Mouse (Mus musculus) megakaryocyte, adult 5-6 weeks (primary cell): Measurements from ENCODE around the gene Phf24. TPM values are rescaled to one million over a fixed set of nuclear protein-coding genes. Genes with fewer than 3 reads are reported as not detected.

Experiments used
- ATAC-seq: 2 replicates; pipeline ENCODE4 v1.8.0; 2016; ENCODE audit warnings: mild to moderate bottlenecking, inconsistent platforms; ENCODE audit not compliant: poor library complexity, severe bottlenecking
- total RNA-seq, 2 experiments: library from RNA; stranded (forward) in 1 of 2; stranded (reverse) in 1 of 2; fragments of 153-499, 151-499 nt in 1 of 2; fragments of 221-1000, 200-1000 nt in 1 of 2; gene quantifications; 2 replicates each; pipeline versions ENCODE4 v1.2.3 to v1.2.4; 2015 to 2017

Gene Phf24
- total RNA-seq, 2 experiments from 2014 or later: not detected

GRCm38 (mm10) chr4:42904966-42905365 is 11.5 kb upstream of the Phf24 start:
- no peak for ATAC-seq

DNA sequence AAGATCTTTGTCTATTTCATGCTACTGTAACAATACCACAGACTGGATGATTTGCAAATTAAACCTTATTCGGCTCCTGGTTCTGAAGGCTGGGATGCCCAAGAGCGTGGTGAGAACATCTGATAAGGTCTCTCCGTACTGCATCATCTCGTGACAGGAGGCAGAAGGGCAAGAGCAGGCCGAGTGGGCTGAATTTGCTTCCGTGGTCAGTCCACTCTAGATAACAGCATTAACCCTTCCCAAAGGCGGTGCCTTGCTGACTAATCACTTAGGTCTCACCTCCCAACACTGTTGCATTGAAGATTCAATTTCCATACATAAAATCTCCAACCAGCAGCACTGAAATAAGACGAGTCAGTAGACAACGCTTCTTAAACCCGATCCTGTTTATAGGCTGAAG is 3.1 kb upstream of the Phf24 start:
- ATAC-seq: no peak

DNA sequence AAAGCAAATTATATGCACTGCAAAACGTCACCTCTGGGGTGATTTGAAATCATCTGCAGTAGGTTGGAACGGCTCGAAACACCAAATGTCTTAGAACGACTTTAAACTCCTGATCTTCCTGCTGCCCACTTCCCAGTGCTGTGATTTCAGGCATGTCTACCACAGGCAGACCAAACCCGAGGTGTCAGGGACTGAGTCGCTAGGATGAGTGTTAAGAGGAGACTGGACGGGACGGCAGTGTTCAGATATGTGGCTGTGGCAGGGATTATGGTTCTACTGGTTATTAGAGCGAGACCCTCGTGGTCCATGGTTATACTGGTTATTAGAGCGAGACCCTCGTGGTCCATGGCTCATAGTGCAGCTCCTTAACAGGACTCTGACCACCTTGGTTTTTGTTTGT is 1.1 kb upstream of the Phf24 start:
- no peak for ATAC-seq

- no peak for ATAC-seq
These were observed 494 bp upstream of the Phf24 start for GRCm38 (mm10) chr4:42915966-42916365.

DNA sequence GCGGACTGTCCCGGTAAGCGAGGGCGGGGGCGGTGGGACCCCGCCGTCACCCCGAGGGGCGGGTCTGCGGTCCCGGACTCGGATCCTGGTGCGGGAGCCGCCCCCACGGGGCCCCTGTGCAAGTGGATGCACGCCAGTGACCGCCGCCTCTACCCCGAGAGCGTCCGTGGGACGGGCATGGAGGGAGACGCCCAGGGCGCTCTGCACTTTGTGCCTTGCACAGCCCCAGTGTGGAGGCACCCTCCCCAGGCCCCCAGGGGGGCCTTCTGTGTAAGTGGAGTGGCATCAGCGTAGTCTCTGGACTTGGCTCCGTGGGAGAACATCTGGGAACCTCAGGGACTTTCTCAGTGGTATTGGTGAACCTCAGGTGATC is 928 bp downstream of the Phf24 start:
- ATAC-seq: no peak

GRCm38 (mm10) chr4:42920726-42921125 is 4.3 kb downstream of the Phf24 start:
- ATAC-seq: no peak

GRCm38 (mm10) chr4:42921536-42921935 is 5.1 kb downstream of the Phf24 start:
- ATAC-seq: no peak

DNA sequence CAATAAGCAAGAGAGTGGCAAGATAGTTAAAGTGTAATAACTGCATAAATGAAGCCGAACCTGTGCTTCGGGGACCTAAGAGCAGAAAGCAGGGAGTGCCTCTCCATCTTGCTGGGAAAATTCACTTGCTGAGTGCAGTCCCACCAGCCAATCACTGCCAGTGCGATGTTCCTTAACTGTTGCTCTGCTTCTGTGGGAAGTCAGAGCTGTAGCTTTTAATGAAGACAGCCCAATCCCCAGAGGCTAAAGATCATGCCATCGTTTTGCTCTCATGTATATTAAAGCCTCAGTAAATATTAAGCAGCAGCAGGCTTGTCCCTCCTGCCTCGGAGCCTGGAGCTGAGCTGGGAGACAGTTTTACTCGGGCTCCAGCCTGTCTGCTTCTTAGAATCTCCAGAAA is 5.6 kb downstream of the Phf24 start:
- no peak for ATAC-seq

- no peak for ATAC-seq
These were observed 6.0 kb downstream of the Phf24 start for GRCm38 (mm10) chr4:42922461-42922860.

DNA sequence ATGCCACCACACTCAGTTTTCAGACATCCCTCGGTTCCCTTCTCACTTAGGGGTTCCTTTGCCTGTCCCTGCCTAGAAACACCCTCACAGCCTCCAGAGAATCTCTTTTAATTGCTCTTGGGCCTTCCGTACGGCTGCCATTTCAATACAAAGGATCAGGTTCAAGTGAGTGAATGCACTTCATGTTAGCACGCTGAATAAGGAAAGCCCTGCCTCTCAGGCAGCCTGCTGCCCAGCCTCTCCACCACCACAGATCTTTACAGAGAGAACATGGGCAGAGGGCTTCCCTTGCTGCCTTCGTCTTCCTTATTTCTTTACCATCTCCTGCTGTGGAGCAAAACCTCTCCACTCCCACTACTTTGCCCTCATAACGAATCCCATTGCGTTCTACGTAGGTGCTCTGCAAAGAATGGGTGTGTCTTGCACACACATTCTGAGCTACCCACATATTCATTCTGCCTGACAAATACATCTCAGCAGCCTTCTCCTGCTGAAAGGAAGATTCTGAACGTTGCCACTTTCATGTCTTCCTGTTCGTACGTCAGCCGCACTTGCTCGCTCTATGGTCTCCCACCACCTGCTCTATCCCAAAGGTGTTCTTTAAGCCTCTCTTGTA is 7.7 kb downstream of the Phf24 start:
- ATAC-seq: no peak

DNA sequence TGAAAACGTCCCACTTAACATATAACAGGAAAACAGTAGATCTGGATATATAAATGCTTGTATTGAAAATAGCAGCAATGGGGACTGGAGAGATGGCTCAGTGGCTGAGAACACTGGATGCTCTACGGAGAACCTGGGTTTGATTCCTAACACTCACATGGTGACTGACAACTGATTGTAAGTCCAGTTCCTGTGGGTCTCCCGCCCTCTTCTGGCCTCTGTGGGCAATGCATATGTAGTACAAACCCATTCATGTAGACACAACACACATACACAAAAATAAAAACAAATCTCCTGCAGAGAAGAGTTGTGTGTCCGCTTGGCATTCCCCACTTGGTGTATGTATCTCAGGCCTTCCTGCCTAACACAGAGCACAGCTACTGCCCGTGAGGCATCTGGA is 11.7 kb downstream of the Phf24 start:
- no peak for ATAC-seq

DNA sequence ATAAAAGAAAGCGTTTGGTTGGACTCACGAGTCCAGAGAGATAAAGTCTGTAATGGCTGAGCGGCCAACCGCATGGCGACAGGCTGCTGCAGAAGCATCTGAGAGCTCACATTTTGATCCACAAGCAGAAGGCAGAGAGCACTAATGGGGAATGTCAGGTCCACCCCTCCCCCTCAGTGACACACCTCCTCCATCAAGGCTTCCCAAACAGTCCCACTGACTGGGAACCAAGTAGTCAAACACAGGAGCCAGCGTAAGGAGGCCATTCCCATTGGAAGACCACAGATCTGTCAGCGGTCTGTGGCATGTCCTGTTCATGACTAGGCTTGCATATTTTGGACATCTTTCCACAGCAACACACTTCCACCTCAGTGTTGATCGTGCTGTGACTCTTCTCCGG is 12.5 kb downstream of the Phf24 start:
- no peak for ATAC-seq

- ATAC-seq: no peak
These were observed 15.9 kb downstream of the Phf24 start for GRCm38 (mm10) chr4:42932229-42932969.

DNA sequence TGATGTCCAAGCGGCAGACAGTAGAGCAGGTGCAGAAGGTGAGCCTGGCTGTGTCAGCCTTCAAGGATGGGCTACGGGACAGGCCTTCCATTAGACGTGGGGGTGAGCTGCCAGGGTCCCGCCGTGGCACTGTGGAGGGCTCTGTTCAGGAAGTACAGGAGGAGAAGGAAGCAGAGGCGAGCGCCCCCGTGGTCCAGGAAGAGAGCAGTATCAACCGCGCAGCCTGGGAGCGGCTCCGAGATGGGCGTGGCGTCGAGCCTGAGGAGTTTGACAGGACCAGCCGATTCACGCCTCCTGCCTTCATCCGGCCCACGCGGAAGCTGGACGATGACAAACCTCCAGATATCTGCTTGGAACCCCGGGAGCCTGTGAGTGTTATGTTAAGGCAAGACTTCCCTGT is 17.2 kb downstream of the Phf24 start:
- ATAC-seq: peak; percentile 90

GRCm38 (mm10) chr4:42941396-42941795 is 24.9 kb downstream of the Phf24 start:
- ATAC-seq: no peak

DNA sequence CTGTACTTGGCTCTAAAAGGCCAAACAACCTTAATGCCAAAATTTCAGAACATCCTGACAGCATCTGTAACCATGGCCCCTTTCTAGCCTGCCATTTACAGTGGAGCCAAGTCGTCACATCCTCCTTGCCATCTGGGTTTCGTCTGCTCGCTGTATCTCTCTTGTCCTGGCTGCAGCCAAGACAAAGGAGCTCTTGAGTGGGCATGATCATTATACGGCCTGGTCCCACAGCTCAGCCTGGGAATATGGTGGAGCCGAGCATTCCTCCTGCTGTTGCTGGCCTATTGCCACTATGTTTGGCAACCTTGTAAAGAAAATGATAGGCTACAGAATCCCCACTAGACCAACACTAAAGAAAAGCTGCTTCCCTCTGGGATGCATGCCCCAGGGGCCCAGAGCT is 26.9 kb downstream of the Phf24 start:
- ATAC-seq: no peak

GRCm38 (mm10) chr4:42944185-42944584 is 27.7 kb downstream of the Phf24 start:
- ATAC-seq: no peak

GRCm38 (mm10) chr4:42945043-42945442 is 28.6 kb downstream of the Phf24 start:
- ATAC-seq: no peak

- no peak for ATAC-seq
These were observed 29.0 kb downstream of the Phf24 start for GRCm38 (mm10) chr4:42945445-42945844.

- no peak for ATAC-seq
These were observed 29.5 kb downstream of the Phf24 start for GRCm38 (mm10) chr4:42945952-42946351.

GRCm38 (mm10) chr4:42946733-42947290 is 30.4 kb downstream of the Phf24 start:
- ATAC-seq: no peak

DNA sequence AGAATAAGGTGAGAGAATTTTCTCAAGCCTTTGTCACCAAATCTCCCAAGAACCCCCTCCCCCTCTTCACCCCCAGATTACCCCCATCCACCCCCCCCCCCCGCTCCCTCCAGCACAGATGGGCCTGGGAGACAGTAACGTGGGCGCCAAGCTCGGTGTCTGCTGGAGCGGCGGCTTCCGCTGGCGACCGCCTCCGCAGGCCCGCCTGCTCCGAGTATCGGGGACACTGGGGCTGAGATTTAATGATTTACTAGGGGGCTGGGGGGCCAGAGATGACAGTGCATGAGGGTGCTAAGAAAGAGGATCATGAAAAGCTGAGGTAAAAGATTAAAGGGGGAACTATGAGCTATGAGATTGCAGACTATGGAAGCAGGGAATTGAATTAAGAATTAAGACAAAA is 32.1 kb downstream of the Phf24 start:
- ATAC-seq: no peak
